Mouse (Mus musculus) brain, embryonic 14.5 days (tissue): ENCODE measurements around the gene Use1.

Experiments
- CTCF ChIP-seq: fragments of 200-500 bp; IDR thresholded peaks from 2 replicates; pipeline ENCODE4 v1.5.1; 2012; ENCODE audit warnings: inconsistent platforms, mild to moderate bottlenecking, moderate library complexity, borderline replicate concordance; ENCODE audit not compliant: insufficient read depth, insufficient read length; ENCODE audit errors: extremely low read depth
- POLR2A ChIP-seq: fragments of 200-500 bp; IDR thresholded peaks from 2 replicates; pipeline ENCODE4 v1.6.1; 2012; ENCODE audit warnings: mild to moderate bottlenecking, inconsistent platforms, borderline replicate concordance; ENCODE audit not compliant: poor library complexity, insufficient read depth, insufficient read length, severe bottlenecking; ENCODE audit errors: extremely low read depth

GRCm38 (mm10) chr8:71411535-71412273 lies 45.1 kb downstream of the Use1 start:
- no peak for TF ChIP-seq CTCF
- TF ChIP-seq POLR2A = no peak
